Mouse (Mus musculus): Measurements from ENCODE around the gene Kcnk7.
"Not testable (repeated sequence)": the region's sequence is repeated elsewhere in the genome, so short reads cannot be mapped to it uniquely, and the experiment has no call there.

Gene Kcnk7

DNA sequence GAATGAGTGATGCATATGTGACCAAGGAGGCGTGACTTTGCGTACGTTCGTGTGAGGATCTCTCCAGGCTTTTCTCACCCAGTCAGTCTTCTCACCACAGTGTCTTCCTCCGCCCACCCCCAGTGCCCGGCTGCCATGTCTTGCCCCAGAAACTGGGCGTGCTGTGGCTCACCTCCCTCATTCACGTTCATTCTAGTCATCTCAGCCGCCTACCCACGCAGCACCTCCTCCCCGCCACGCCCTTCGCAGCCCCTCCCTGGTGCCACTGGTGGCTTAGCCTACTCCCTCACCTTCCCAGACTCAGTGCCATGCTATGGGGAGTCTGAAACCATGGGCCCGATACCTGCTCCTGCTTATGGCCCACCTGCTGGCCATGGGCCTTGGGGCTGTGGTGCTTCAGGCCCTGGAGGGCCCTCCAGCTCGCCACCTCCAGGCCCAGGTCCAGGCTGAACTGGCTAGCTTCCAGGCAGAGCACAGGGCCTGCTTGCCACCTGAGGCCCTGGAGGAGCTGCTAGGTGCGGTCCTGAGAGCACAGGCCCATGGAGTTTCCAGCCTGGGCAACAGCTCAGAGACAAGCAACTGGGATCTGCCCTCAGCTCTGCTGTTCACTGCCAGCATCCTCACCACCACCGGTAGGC is at the start of gene Kcnk7:
Gene Kcnk7 (plus strand): TSS at position 205 of the 638 bp plus-strand sequence.
- DNase-seq (ENCODE audit: low spot score): no peak

DNA sequence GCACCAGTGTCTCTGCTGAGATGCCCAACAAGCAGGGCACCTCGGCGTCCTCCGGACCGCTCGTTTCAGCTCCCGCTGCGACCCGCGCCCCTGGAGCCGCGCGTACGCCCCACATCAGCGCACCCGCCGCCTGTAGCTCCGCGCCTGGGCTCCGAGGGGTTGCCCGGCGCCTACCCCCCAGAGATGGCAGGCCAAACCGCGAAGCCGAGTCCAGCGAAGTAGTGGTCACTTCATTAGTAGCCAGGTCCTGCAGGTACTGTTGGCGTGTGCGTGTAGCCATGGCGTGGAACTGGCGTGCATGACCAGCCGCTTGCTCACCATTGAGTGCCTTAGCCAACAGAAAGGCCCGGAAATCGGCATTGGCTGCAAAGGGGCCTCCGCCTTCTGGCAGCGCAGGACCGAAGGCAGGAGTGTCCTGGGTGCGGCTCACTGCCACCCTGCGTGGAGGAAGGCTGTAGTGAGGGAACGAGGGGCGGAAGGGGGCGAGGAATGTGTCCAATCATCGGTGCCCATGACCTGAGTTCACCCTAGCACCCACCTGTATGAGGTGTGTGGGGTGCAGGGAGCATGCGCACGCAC is 49.4 kb upstream of the Kcnk7 start:
- no peak for DNase-seq (ENCODE audit: low spot score)

- peak; percentile 83 for DNase-seq (ENCODE audit: low spot score)
Measured at GRCm38 (mm10) chr19:5660942-5661751, 43.0 kb upstream of the Kcnk7 start.

DNA sequence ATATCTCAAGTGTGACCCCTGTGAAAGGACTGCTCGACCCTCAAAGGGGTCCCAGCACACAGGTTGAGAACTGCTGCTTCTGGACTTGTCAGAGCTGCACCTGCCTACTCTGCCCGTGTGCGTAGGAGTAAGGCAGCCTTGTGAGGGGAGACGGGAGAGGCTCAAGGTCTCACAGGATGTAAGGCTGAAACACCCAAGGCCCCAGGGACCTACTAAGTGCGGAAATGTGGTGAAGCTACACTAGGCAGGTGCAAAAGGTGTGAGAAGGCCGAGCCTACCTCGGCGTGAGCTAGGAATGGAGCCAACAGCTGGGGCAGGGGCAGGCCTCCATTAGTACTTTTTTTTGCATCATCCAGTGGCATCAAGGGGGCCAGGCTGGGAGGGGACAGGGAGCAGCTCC is 41.9 kb upstream of the Kcnk7 start:
- peak; percentile 34 for DNase-seq (ENCODE audit: low spot score)

- peak; percentile 97 for DNase-seq (ENCODE audit: low spot score)
Measured at GRCm38 (mm10) chr19:5662981-5663913, 40.9 kb upstream of the Kcnk7 start, which contains the start of gene Sipa1. Sipa1 (minus strand) TSS chr19:5663707.

- DNase-seq (ENCODE audit: low spot score): no peak
Measured at GRCm38 (mm10) chr19:5664669-5665257, 39.4 kb upstream of the Kcnk7 start.

DNA sequence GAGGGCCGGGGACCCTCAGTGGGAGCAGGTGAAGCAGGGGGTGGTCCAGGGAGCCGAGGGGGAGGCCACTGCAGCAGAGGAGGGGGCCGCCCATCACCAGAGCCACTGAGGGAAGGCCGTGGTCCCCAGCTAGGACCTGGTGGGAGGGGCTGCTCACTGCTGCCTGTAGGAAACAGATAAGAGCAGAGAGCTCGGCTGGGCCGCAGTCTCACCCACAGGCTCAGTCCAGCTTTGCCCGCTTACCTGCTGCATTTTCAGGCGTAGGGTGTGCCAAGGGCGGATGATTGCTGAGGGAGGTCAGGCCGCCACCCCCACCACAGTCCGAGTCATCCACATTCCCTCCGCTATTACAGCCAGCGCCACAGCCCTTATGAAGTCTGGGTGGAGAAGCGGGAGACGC is 38.7 kb upstream of the Kcnk7 start:
- DNase-seq (ENCODE audit: low spot score): no peak

DNA sequence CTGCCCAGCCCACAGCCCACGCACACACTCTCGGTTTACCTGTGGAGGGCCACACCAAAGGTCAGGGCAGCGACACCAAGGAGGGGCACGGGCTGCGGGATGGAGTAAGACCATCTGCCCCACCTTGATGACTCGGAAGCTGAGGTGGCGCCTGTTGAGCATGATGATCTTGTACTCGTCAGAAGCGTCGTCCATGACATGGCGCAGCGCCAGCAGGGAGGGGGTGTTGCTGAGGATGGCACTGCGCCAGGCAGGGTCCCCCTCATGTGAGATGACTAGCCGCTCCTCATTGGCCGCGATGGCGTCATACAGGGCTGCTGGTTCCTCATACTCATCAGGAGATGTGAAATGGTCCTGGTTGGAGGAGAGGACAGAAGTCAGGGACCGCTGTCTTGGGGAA is 37.8 kb upstream of the Kcnk7 start:
- no peak for DNase-seq (ENCODE audit: low spot score)

GRCm38 (mm10) chr19:5668372-5668771 is 35.8 kb upstream of the Kcnk7 start:
- DNase-seq (ENCODE audit: low spot score): no peak

- no peak for DNase-seq (ENCODE audit: low spot score)
Measured at GRCm38 (mm10) chr19:5680432-5680831, 23.7 kb upstream of the Kcnk7 start.

GRCm38 (mm10) chr19:5684236-5684635 is 19.9 kb upstream of the Kcnk7 start:
- no peak for DNase-seq (ENCODE audit: low spot score)

GRCm38 (mm10) chr19:5684985-5685384 is 19.2 kb upstream of the Kcnk7 start:
- no peak for DNase-seq (ENCODE audit: low spot score)

GRCm38 (mm10) chr19:5685431-5685830 is 18.7 kb upstream of the Kcnk7 start:
- no peak for DNase-seq (ENCODE audit: low spot score)

DNA sequence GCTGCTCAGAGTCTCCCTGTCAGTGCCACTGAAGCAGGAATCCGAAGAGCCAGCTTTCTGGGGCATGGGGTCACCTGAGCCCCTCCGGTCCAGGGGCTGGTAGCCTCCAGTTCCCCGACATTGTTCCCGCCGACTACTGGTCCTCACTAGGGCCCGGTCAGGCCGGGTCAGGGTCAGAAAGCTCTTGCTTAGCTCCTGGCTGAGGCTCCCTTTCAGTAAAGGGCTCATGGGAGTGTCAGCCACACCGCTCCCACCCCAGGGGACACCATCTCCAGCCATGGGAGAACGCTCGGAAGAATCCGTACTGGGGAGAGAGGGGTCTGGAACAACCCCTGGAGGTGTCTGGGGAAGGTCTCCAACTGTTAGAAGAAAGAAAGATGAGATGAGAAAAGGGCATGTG is 18.3 kb upstream of the Kcnk7 start:
- DNase-seq (ENCODE audit: low spot score): no peak

- DNase-seq (ENCODE audit: low spot score): no peak
Measured at GRCm38 (mm10) chr19:5686437-5686836, 17.7 kb upstream of the Kcnk7 start.

- not testable (repeated sequence) for DNase-seq (ENCODE audit: low spot score)
Measured at GRCm38 (mm10) chr19:5686954-5687353, 17.2 kb upstream of the Kcnk7 start.

- DNase-seq (ENCODE audit: low spot score): no peak
Measured at GRCm38 (mm10) chr19:5687738-5688137, 16.4 kb upstream of the Kcnk7 start.

- DNase-seq (ENCODE audit: low spot score): peak; percentile 99
Measured at GRCm38 (mm10) chr19:5688200-5689087, 15.7 kb upstream of the Kcnk7 start, which contains the start of the genes Map3k11 and Pcnx3. Map3k11 (plus strand) TSS chr19:5688742. Pcnx3 (minus strand) TSS chr19:5688908.

GRCm38 (mm10) chr19:5689088-5689428 is 15.1 kb upstream of the Kcnk7 start:
- no peak for DNase-seq (ENCODE audit: low spot score)

DNA sequence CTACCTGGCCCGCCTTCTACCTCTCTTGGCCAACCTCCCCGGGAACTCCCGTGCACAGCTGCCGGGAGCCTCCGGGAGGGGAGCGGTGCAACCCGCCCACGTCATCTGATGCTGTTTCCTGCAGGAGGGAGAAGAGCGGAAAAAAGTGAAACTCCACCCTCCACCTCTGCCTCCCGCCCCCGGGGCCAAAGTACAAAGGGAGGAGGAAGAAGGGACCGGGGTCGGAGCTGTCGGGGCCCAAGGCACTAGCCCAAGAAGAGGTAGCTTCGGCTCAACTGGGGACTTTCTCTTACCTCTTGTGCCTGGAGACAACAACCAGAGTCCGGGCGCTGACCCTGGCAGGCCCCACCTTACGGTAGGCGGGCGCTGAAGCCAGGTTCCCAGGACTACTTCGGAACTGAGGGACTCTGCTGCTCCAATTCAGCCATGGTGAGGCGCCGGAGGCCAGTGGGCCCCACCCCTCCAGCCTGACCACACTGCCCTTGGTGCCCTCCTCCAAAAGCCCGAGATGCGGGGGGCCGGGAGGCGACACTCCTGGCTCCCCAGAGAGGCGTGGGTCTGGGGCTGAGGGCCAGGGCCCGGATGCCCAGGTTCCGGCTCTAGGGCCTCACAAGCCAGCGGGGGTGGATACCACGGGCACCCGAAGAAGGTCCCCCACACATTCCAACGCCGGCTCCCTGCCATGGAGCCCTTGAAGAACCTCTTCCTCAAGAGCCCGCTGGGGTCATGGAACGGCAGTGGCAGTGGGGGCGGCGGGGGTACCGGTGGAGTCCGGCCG is 14.4 kb upstream of the Kcnk7 start:
- peak; percentile 95 for DNase-seq (ENCODE audit: low spot score)
